In the genomic region with DNA sequence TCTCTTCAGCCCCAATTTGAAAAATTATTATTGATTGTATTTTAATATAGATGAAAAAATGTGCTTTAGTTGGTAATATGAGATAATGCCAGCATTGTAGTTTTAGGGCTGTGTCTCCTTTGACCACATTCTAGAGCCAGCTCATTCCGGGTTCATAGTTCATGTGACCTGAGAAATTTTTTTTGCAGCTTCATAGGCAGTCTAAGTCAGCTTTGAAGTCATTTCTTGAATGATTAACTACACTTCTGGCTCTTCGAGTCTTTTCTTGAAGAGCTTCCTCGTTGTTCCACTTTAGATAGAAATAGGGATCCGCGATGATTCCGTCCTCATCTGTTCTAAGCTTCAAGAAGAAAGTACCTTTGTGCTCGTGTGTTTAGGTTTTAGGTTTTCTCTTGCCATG, we compare ENCODE assay signal across 29 mouse cellular contexts.
DNase-seq lines count a peak whose midpoint lies in the region; ATAC-seq and TF ChIP-seq lines count a peak whose summit lies in the region.
"Had no signal": no experiment of that assay in that cellular context is flagged by ENCODE, and none has a peak within 500 bp of the region (broad histone marks: within the 10 kb centered on the region; RNA-seq: fewer than 3 reads in every experiment).

No protein-coding gene starts in this region.

- 46% methylated on average over 7 of the region's 7 CpGs for WGBS in kidney, adult 2 months
- 53% methylated on average over 7 of the region's 7 CpGs for WGBS in liver, adult 2 months
- 59% methylated on average over 7 of the region's 7 CpGs for WGBS in stomach, postnatal 0 days
- WGBS in thymus, adult 2 months = 92% methylated on average over 7 of the region's 7 CpGs

- H3K4me1 ChIP-seq in kidney, adult 2 months (ENCODE audit: control insufficient read depth, insufficient read depth, low read length) = peaks cover 16% of the 10 kb centered on the region; the same call in 1 of the 2 replicates
- H3K4me1 ChIP-seq in liver, adult 2 months (ENCODE audit: control insufficient read depth, insufficient read depth, low read length) = peaks cover 20% of the 10 kb centered on the region
- no peaks in the 10 kb centered on the region for H3K4me1 ChIP-seq in stomach, postnatal 0 days (replicated peaks; ENCODE audit: control insufficient read depth, insufficient read depth)
- H3K4me1 ChIP-seq in thymus, adult 2 months (replicated peaks; ENCODE audit: control insufficient read depth, insufficient read depth, low read length) = no peaks in the 10 kb centered on the region
- H3K4me1 ChIP-seq: forebrain, embryonic 15.5 days had no signal

- peak overlapping the region; percentile 60 for H3K27ac ChIP-seq in kidney, adult 2 months (ENCODE audit: insufficient read depth, low read depth, low read length)
- peak overlapping the region; percentile 60 for H3K27ac ChIP-seq in liver, adult 2 months (replicated peaks; ENCODE audit: insufficient read depth, low read depth, low read length)
- H3K27ac ChIP-seq in stomach, postnatal 0 days (replicated peaks) = peak overlapping the region; percentile 35; the same call in 1 of the 2 replicates
- H3K27ac ChIP-seq in thymus, adult 2 months (ENCODE audit: control insufficient read depth, insufficient read depth, low read length) = no peak overlapping the region
- H3K27ac ChIP-seq: embryonic facial prominence, embryonic 12.5 days; forebrain, embryonic 10.5 days; forebrain, embryonic 15.5 days; hindbrain, embryonic 12.5 days; hindbrain, postnatal 0 days; left cerebral cortex, adult 2 months; limb, embryonic 12.5 days; liver, embryonic 12.5 days; macrophage had no signal

- TF ChIP-seq CTCF in kidney, adult 2 months (conservative IDR thresholded peaks at IDR 0.05; ENCODE audit: insufficient read depth, insufficient read length, low read depth, low read length) = no peak
- TF ChIP-seq CTCF in liver, adult 2 months (IDR thresholded peaks at IDR 0.05; ENCODE audit: low read depth, low read length) = no peak
- no peak for TF ChIP-seq CTCF in stomach, postnatal 0 days (IDR thresholded peaks at IDR 0.05; ENCODE audit: low read depth)
- no peak for TF ChIP-seq CTCF in thymus, adult 2 months (IDR thresholded peaks at IDR 0.05; ENCODE audit: borderline replicate concordance, control insufficient read depth, extremely low read depth, insufficient read depth, low read length, poor library complexity)

- no peak for TF ChIP-seq POLR2A in kidney, adult 2 months (IDR thresholded peaks at IDR 0.05; ENCODE audit: low read depth, low read length)
- TF ChIP-seq POLR2A in liver, adult 2 months (IDR thresholded peaks at IDR 0.05; ENCODE audit: extremely low read depth, insufficient read depth, low read length) = no peak
- TF ChIP-seq POLR2A in thymus, adult 2 months (IDR thresholded peaks at IDR 0.05; ENCODE audit: control insufficient read depth, extremely low read depth, insufficient read depth, low read length, poor library complexity) = no peak

- H3K79me2 ChIP-seq in liver, adult 2 months (ENCODE audit: control insufficient read depth, insufficient read depth, low read length) = peaks cover 11% of the 10 kb centered on the region; the same call in 1 of the 2 replicates

- H3K4me3 ChIP-seq in kidney, adult 2 months (ENCODE audit: insufficient read depth, low read depth, low read length) = 0 out of 2 replicates have a peak overlapping the region, but pooled peaks have one; percentile 7
- H3K4me3 ChIP-seq in liver, adult 2 months (ENCODE audit: insufficient read depth, low read depth, low read length) = no peak overlapping the region
- H3K4me3 ChIP-seq in stomach, postnatal 0 days (ENCODE audit: low read depth, low read length) = no peak overlapping the region
- H3K4me3 ChIP-seq in thymus, adult 2 months (ENCODE audit: control insufficient read depth, insufficient read depth, low read length) = no peak overlapping the region
- H3K4me3 ChIP-seq: embryonic facial prominence, embryonic 12.5 days; forebrain, embryonic 10.5 days; forebrain, embryonic 15.5 days; hindbrain, embryonic 12.5 days; left cerebral cortex, adult 2 months; limb, embryonic 12.5 days; liver, embryonic 12.5 days had no signal

- no peak for ATAC-seq in stomach, postnatal 0 days (ENCODE audit: low FRiP score, low TSS enrichment)
- ATAC-seq: forebrain, embryonic 15.5 days; hindbrain, postnatal 0 days; liver, embryonic 12.5 days; liver, postnatal 0 days; Patski had no signal

- no peak overlapping the region for H3K9ac ChIP-seq in liver, adult 2 months (ENCODE audit: low read depth, low read length)
- no peak overlapping the region for H3K9ac ChIP-seq in stomach, postnatal 0 days (ENCODE audit: low read length)
- H3K9ac ChIP-seq: embryonic facial prominence, embryonic 12.5 days; forebrain, embryonic 15.5 days; hindbrain, embryonic 12.5 days; limb, embryonic 12.5 days; liver, embryonic 12.5 days; liver, postnatal 0 days had no signal

- no peak for TF ChIP-seq EP300 in stomach, postnatal 0 days (optimal IDR thresholded peaks at IDR 0.05)

- no peaks in the 10 kb centered on the region for H3K36me3 ChIP-seq in kidney, adult 2 months (ENCODE audit: control insufficient read depth, insufficient read depth, low read length)
- H3K36me3 ChIP-seq in liver, adult 2 months (ENCODE audit: control insufficient read depth, insufficient read depth, low read length) = no peaks in the 10 kb centered on the region
- no peaks in the 10 kb centered on the region for H3K36me3 ChIP-seq in stomach, postnatal 0 days (ENCODE audit: control insufficient read depth, insufficient read depth, low read length)
- H3K36me3 ChIP-seq in thymus, adult 2 months (ENCODE audit: control insufficient read depth, insufficient read depth, low read length) = no peaks in the 10 kb centered on the region
- H3K36me3 ChIP-seq: embryonic facial prominence, embryonic 12.5 days; forebrain, embryonic 10.5 days; forebrain, embryonic 15.5 days; hindbrain, embryonic 12.5 days; limb, embryonic 12.5 days; liver, embryonic 12.5 days had no signal

- H3K4me2 ChIP-seq in stomach, postnatal 0 days (replicated peaks; ENCODE audit: low read depth) = no peak overlapping the region
- H3K4me2 ChIP-seq: embryonic facial prominence, embryonic 12.5 days; forebrain, embryonic 15.5 days; heart, embryonic 11.5 days; hindbrain, embryonic 12.5 days; limb, embryonic 12.5 days had no signal

- H3K27me3 ChIP-seq in kidney, adult 2 months (replicated peaks; ENCODE audit: control insufficient read depth, insufficient read depth, low read length) = no peaks in the 10 kb centered on the region
- no peaks in the 10 kb centered on the region for H3K27me3 ChIP-seq in liver, adult 2 months (ENCODE audit: control insufficient read depth, insufficient read depth, low read length)
- H3K27me3 ChIP-seq in stomach, postnatal 0 days (ENCODE audit: control insufficient read depth, insufficient read depth, low read length) = no peaks in the 10 kb centered on the region
- no peaks in the 10 kb centered on the region for H3K27me3 ChIP-seq in thymus, adult 2 months (ENCODE audit: control insufficient read depth, insufficient read depth, low read length)
- H3K27me3 ChIP-seq: embryonic facial prominence, embryonic 12.5 days; forebrain, embryonic 15.5 days; hindbrain, embryonic 12.5 days; limb, embryonic 12.5 days; liver, embryonic 12.5 days; Patski had no signal

- DNase-seq in kidney, adult 2 months = peak; percentile 74
- DNase-seq in kidney, postnatal 4 days = no peak
- DNase-seq in liver, adult 2 months (ENCODE audit: extremely low read depth, low read depth, low spot score) = peak; percentile 85
- DNase-seq in liver = no peak
- peak; percentile 34 for DNase-seq in kidney, postnatal 14 days
- DNase-seq in stomach, postnatal 0 days (ENCODE audit: low spot score) = no peak
- DNase-seq in thymus, adult 2 months = no peak
- DNase-seq in adrenal gland, adult 18-20 months (ENCODE audit: low spot score in 2 of 2) = no peak
- DNase-seq: adrenal gland, postnatal 14 days; cerebellum, adult 11 months; cerebellum, adult 9-10 months; embryo, embryonic 11 days; gastrocnemius, postnatal 25 days; heart, adult 11 months; heart, postnatal 36 days; liver, postnatal 0 days; lung, postnatal 10 days; midbrain, embryonic 14.5 days had no signal

- no peaks in the 10 kb centered on the region for H3K9me3 ChIP-seq in stomach, postnatal 0 days (ENCODE audit: control insufficient read depth, low read length)
- H3K9me3 ChIP-seq: embryonic facial prominence, embryonic 12.5 days; forebrain, embryonic 10.5 days; forebrain, embryonic 15.5 days; hindbrain, embryonic 12.5 days; limb, embryonic 12.5 days; liver, embryonic 12.5 days had no signal

Comparison
In these comparisons a context has a peak if more than half of its experiments do, and no peak if none do; other contexts are left out.
1. DNase-seq: peak in kidney, adult 2 months (single experiment), liver, adult 2 months (single experiment) and kidney, postnatal 14 days (single experiment); none in kidney, postnatal 4 days (0 of 2), liver (single experiment), stomach, postnatal 0 days (single experiment), thymus, adult 2 months (single experiment) and adrenal gland, adult 18-20 months (0 of 2).